Mouse (Mus musculus): ENCODE measurements around the gene Dguok.

- TF ChIP-seq CTCF (IDR thresholded peaks at IDR 0.05; ENCODE audit: borderline replicate concordance, insufficient read depth, low read depth, low read length) (no peak), POLR2A (IDR thresholded peaks at IDR 0.05; ENCODE audit: borderline replicate concordance, insufficient read depth, low read length) (no peak)
Measured at GRCm38 (mm10) chr6:83439781-83440180, 67.0 kb downstream of the Dguok start.
